Mouse (Mus musculus): ENCODE measurements at regions not wholly inside any gene's neighbourhood (a gene's known extent, or its start where the extent isn't known, plus 50 kb on each side); places are given as distances from the start of the nearest gene placed in this dataset.

DNA sequence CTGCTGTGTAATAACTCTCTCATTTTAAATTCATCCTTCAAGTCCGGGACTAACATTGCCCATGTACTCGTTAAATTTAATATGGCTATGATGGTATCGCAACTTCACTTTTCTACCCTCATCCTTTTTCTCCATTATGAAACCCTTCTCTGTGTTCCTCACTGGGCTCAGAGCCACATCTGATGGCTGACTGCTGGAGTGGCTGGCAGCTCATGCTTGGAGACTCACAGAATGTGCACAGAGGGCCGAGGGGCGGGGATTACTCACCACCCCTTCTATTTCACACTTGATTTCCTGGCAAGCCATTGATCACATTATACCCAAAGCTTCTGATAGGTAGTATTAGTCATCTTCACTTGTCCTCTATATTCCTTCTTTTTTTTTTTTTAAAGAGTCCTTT is 81.1 kb upstream of the Vwde start:
- DNase-seq (ENCODE audit: low read depth, low spot score): no peak
- H3K27me3 ChIP-seq (ENCODE audit: control insufficient read depth, insufficient read depth, low read length, poor library complexity, severe bottlenecking): no peaks in the 10 kb centered on the region
- no peaks in the 10 kb centered on the region for H3K36me3 ChIP-seq (ENCODE audit: control insufficient read depth, insufficient read depth, low read length, poor library complexity, severe bottlenecking)

- DNase-seq (ENCODE audit: low read depth, low spot score): no peak
- H3K27me3 ChIP-seq (ENCODE audit: control insufficient read depth, insufficient read depth, low read length, poor library complexity, severe bottlenecking): no peaks in the 10 kb centered on the region
- H3K36me3 ChIP-seq (ENCODE audit: control insufficient read depth, insufficient read depth, low read length, poor library complexity, severe bottlenecking): no peaks in the 10 kb centered on the region
Observed at GRCm38 (mm10) chr6:13298171-13298570, 73.4 kb upstream of the Vwde start.

DNA sequence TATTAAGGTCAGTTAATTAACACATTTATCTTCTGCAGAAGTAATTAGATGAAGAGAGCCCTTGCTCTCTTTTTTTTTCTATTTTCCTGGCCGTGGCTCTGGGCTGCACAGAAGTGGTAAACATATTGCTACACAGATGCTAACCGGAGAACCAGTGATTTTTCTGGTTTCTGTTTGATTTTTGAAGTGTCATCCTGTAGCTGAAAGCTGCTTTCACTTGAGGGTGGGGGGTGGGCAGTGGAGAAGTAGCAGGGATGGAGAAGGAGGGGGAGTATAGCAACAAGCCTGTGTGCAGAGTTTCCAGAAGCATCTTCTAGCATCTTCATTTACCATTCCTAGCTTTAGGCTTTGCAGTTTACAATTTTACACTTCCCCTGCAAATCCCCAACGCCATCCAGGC is 72.3 kb upstream of the Vwde start:
- DNase-seq (ENCODE audit: low read depth, low spot score): no peak
- no peaks in the 10 kb centered on the region for H3K27me3 ChIP-seq (ENCODE audit: control insufficient read depth, insufficient read depth, low read length, poor library complexity, severe bottlenecking)
- no peaks in the 10 kb centered on the region for H3K36me3 ChIP-seq (ENCODE audit: control insufficient read depth, insufficient read depth, low read length, poor library complexity, severe bottlenecking)

GRCm38 (mm10) chr6:13296041-13296440 is 71.3 kb upstream of the Vwde start:
- no peaks in the 10 kb centered on the region for H3K36me3 ChIP-seq (ENCODE audit: control insufficient read depth, insufficient read depth, low read length, poor library complexity, severe bottlenecking)
- H3K27me3 ChIP-seq (ENCODE audit: control insufficient read depth, insufficient read depth, low read length, poor library complexity, severe bottlenecking): no peaks in the 10 kb centered on the region
- DNase-seq (ENCODE audit: low read depth, low spot score): no peak

GRCm38 (mm10) chr6:13294393-13294792 is 69.6 kb upstream of the Vwde start:
- Histone ChIP-seq H3K27me3 (ENCODE audit: control insufficient read depth, insufficient read depth, low read length, poor library complexity, severe bottlenecking) (no peaks in the 10 kb centered on the region), H3K36me3 (ENCODE audit: control insufficient read depth, insufficient read depth, low read length, poor library complexity, severe bottlenecking) (no peaks in the 10 kb centered on the region)
- no peak for DNase-seq (ENCODE audit: low read depth, low spot score)

DNA sequence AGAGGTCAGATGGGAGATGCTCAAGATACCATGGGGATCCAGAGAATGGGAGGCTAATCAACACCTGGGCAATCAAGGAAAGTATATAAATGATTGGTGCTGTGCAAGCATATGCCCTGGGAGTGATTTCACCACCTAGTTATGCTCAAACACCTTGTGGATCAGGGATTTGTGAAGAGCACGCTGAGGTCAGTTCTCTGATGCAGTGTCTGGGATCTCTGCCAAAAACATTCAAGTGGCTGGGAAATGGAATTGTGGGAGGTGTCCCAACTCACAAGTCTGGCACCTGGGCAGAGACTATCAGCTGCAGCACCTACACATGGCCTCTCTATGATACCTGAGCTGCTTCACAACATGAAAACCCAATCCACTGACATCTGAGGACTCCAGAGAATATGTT is 63.7 kb upstream of the Vwde start:
- H3K27me3 ChIP-seq (ENCODE audit: control insufficient read depth, insufficient read depth, low read length, poor library complexity, severe bottlenecking): no peaks in the 10 kb centered on the region
- DNase-seq (ENCODE audit: low read depth, low spot score): no peak
- H3K36me3 ChIP-seq (ENCODE audit: control insufficient read depth, insufficient read depth, low read length, poor library complexity, severe bottlenecking): no peaks in the 10 kb centered on the region

GRCm38 (mm10) chr6:13287812-13288211 is 63.0 kb upstream of the Vwde start:
- no peaks in the 10 kb centered on the region for H3K27me3 ChIP-seq (ENCODE audit: control insufficient read depth, insufficient read depth, low read length, poor library complexity, severe bottlenecking)
- H3K36me3 ChIP-seq (ENCODE audit: control insufficient read depth, insufficient read depth, low read length, poor library complexity, severe bottlenecking): no peaks in the 10 kb centered on the region
- DNase-seq (ENCODE audit: low read depth, low spot score): no peak

DNA sequence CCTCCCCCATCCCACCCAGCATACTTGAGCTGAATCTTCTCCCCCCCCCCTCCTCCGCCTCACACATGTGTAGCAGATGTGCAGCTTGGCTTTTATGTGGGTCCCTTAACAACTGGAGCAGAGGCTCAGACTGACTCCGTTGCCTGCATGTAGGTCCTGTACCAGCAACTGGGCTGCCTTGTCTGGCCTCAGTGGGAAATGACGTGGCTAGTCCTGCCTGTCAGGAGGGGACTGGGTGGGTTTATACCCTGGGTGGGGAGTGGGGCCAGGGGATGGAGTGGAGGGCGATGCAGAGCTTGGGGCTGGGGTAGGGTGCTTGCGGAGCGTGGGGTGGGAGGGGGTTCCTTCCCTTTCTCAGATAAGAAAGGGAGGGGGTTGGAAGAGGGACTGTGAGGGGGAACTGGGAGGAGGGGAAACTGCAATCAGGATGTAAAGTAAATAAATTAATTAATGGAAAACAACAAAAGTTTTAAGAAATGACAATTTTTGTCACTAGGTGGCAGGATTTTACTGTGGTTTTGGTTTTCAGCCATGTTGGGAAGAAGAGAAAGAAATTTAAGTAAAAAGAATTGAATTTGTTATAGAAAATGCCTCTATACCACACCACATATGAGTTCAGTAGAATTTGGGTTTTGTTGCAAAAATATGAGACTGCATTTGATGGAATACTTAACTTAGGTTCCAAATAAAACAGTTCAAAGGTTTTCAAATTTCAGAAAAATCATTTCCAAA is 61.9 kb upstream of the Vwde start:
- H3K27me3 ChIP-seq (ENCODE audit: control insufficient read depth, insufficient read depth, low read length, poor library complexity, severe bottlenecking): no peaks in the 10 kb centered on the region
- H3K36me3 ChIP-seq (ENCODE audit: control insufficient read depth, insufficient read depth, low read length, poor library complexity, severe bottlenecking): no peaks in the 10 kb centered on the region
- DNase-seq (ENCODE audit: low read depth, low spot score): no peak

DNA sequence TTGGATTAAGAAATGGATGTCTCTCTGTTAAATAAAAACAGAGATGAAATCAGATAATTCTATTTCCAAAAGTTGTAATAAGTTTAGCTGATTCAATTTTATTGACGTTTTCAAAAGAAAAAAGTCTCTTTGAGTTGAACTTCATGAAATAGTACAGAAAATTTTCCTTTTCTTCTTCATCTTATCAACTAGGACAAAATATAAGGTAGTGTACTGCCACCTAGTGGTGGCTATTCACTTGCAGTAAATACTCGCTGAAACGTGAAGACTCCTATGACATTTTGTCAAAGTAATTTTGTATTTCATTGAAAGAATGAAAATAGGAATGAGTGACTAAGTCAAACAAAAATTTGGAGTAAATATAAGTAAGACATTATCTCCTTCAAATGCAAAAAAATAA is 56.1 kb upstream of the Vwde start:
- DNase-seq (ENCODE audit: low read depth, low spot score): peak; percentile 59
- H3K27me3 ChIP-seq (ENCODE audit: control insufficient read depth, insufficient read depth, low read length, poor library complexity, severe bottlenecking): no peaks in the 10 kb centered on the region
- H3K36me3 ChIP-seq (ENCODE audit: control insufficient read depth, insufficient read depth, low read length, poor library complexity, severe bottlenecking): no peaks in the 10 kb centered on the region

Measured in splenic B cell, adult 2 months (primary cell).